Mouse (Mus musculus): ENCODE results near the gene Cers6. TPM values are rescaled to one million over a fixed set of nuclear protein-coding genes. Genes with fewer than 3 reads are reported as not detected.
A peak's percentile ranks its signal among the peaks of the same experiment; 100 is the strongest.

The Cers6 gene
- polyA plus RNA-seq, 1 experiment from 2014 or later: 25.4 TPM

- Histone ChIP-seq H3K9ac (no peak overlapping the region), H3K27ac (ENCODE audit: poor library complexity, severe bottlenecking) (no peak overlapping the region), H3K36me3 (0 out of 2 replicates have a peak, but pooled peaks cover 2% of the 10 kb centered on the region), H3K4me3 (no peak overlapping the region), H3K9me3 (replicated peaks) (peaks cover 3% of the 10 kb centered on the region), H3K27me3 (replicated peaks) (no peaks in the 10 kb centered on the region), H3K4me1 (replicated peaks) (peaks cover 19% of the 10 kb centered on the region), H3K4me2 (no peak overlapping the region)
- WGBS: 76% methylated on average over 2 of the region's 2 CpGs
- no peak for ATAC-seq (ENCODE audit: insufficient number of reproducible peaks, low FRiP score)
These were observed 40.5 kb downstream of the Cers6 start for GRCm38 (mm10) chr2:68901708-68902107.

GRCm38 (mm10) chr2:68902546-68902945 lies 41.3 kb downstream of the Cers6 start:
- ATAC-seq (ENCODE audit: insufficient number of reproducible peaks, low FRiP score): no peak

GRCm38 (mm10) chr2:68906921-68907320 lies 45.7 kb downstream of the Cers6 start:
- Histone ChIP-seq H3K27ac (ENCODE audit: poor library complexity, severe bottlenecking) (no peak overlapping the region), H3K9me3 (replicated peaks) (peaks cover 3% of the 10 kb centered on the region), H3K27me3 (replicated peaks) (no peaks in the 10 kb centered on the region), H3K4me2 (no peak overlapping the region), H3K4me3 (no peak overlapping the region), H3K9ac (no peak overlapping the region), H3K4me1 (replicated peaks) (peaks cover 27% of the 10 kb centered on the region), H3K36me3 (no peaks in the 10 kb centered on the region)
- WGBS: 76% methylated on average over 3 of the region's 3 CpGs
- ATAC-seq (ENCODE audit: insufficient number of reproducible peaks, low FRiP score): no peak

More at GRCm38 (mm10) chr2:68902546-68902945, 41.3 kb downstream of the Cers6 start:
- WGBS: 73% methylated on average over 6 of the region's 6 CpGs
- Histone ChIP-seq H3K27me3 (replicated peaks) (no peaks in the 10 kb centered on the region), H3K36me3 (0 out of 2 replicates have a peak, but pooled peaks cover 2% of the 10 kb centered on the region), H3K9ac (no peak overlapping the region), H3K4me3 (no peak overlapping the region), H3K4me1 (replicated peaks) (peaks cover 17% of the 10 kb centered on the region), H3K27ac (ENCODE audit: poor library complexity, severe bottlenecking) (no peak overlapping the region), H3K4me2 (no peak overlapping the region), H3K9me3 (replicated peaks) (peaks cover 3% of the 10 kb centered on the region)

DNA sequence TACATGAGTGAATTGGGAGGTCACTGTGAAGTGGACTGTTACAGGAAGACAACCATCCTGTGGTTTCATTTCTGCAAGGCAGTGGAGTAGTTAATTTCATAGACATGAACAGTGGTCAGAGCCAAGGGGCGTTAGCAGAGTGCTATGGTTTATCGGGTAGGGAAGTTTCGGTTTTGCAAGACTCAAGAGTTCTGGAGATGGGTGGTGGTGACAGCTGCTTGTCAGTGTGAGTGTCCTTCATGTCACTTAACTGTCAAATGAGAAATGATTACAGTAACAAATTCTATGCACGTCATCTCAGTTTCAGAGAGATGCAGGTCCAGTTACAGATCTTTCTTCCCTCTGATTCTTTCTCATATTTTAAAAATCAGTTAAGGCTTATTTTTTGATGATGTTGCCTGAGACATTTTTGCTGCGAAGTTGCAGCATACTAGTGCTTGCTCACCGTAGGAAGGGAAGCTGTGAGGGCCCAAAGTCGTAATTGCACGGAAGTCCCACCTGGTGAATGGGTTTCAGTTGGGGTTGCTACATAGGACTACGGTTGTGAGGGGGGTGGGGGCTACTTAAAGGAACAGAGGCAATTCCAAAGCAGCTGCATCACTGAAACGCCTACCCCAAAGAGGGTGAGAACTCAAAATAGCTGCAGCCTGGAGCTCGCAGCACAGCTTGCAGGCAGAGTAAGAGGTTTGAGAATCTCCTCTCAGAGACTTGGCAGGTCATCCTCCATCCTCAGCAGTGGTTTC lies 46.7 kb downstream of the Cers6 start:
- Histone ChIP-seq H3K4me3 (peak overlapping the region; percentile 20), H3K4me2 (peak overlapping the region; percentile 62), H3K36me3 (no peaks in the 10 kb centered on the region), H3K27me3 (replicated peaks) (no peaks in the 10 kb centered on the region), H3K27ac (ENCODE audit: poor library complexity, severe bottlenecking) (no peak overlapping the region), H3K4me1 (replicated peaks) (peaks cover 30% of the 10 kb centered on the region), H3K9me3 (replicated peaks) (peaks cover 5% of the 10 kb centered on the region), H3K9ac (no peak overlapping the region)
- ATAC-seq (ENCODE audit: insufficient number of reproducible peaks, low FRiP score): no peak
- WGBS: 44% methylated on average over 11 of the region's 11 CpGs

DNA sequence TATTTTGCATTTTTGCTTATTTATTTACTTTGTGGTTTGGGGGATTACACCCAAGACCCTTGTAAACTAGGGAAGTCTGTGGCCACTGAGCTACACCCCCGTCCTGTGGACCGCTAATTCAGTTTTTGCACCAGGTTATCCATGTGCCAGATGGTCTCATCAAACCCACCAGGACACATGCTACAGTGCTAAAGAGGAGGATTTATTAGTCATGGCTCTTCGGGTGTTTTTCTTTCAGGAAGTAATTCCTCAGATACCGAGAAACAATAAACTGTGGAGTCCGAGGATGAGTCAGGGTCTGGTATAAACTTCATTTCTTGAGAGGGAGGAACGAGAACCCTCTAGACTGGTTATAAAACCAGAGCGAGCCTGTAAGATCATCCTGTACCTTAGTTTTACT lies 49.5 kb downstream of the Cers6 start:
- Histone ChIP-seq H3K9me3 (replicated peaks) (peaks cover 7% of the 10 kb centered on the region), H3K9ac (no peak overlapping the region), H3K4me1 (replicated peaks) (peaks cover 33% of the 10 kb centered on the region), H3K4me2 (no peak overlapping the region), H3K4me3 (no peak overlapping the region), H3K36me3 (no peaks in the 10 kb centered on the region), H3K27me3 (replicated peaks) (no peaks in the 10 kb centered on the region), H3K27ac (ENCODE audit: poor library complexity, severe bottlenecking) (no peak overlapping the region)
- no peak for ATAC-seq (ENCODE audit: insufficient number of reproducible peaks, low FRiP score)
- 68% methylated on average over 7 of the region's 7 CpGs for WGBS

DNA sequence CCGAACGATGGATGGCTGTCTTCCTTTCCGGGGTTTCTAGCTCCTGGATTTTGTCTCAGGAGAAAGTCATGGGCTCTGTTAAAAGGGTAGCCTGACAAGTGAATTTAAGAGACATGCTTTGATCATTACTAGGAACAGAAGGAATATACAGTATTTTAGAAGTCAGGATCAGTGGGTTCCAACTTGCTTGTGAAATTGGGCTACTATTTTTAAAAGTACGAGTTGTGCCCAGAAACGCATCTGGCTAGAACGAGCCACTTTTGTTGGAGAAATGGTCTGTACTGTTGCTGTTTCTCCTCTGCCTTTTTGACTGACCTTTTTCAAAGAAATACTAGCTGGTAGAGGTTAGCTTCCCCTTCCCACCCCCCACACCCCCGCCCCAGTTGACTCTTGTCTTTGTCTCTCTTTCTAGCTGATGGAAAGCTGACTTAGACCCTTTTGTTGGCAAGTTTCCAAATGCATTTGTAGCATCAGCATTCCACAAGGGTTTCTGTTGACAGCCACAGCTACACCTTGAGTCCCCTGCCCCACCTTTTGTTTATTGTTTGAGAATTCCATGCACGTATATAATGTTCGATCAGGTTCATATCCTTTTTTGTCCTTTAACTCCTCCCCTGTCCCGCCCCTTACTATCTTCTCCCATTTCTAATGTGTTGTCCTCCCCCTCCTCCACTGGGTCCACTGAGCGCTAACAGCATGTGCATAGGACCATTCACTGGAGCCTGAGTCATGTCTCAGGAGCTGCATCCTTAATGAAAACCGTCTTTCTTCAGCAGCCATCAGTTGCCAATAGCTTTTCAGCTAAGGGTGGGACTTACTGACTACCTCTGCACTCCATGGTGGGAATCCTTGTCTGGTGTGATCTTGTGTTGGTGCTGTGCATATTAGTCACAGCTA lies 50.6 kb downstream of the Cers6 start:
- WGBS: 75% methylated on average over 12 of the region's 12 CpGs
- Histone ChIP-seq H3K27me3 (replicated peaks) (no peaks in the 10 kb centered on the region), H3K4me1 (replicated peaks) (peaks cover 33% of the 10 kb centered on the region), H3K4me2 (no peak overlapping the region), H3K4me3 (no peak overlapping the region), H3K27ac (ENCODE audit: poor library complexity, severe bottlenecking) (no peak overlapping the region), H3K9me3 (replicated peaks) (0 out of 2 replicates have a peak, but pooled peaks cover 4% of the 10 kb centered on the region), H3K9ac (no peak overlapping the region), H3K36me3 (no peaks in the 10 kb centered on the region)
- ATAC-seq (ENCODE audit: insufficient number of reproducible peaks, low FRiP score): peak; percentile 15; the same call in 1 of the 2 replicates

GRCm38 (mm10) chr2:68915742-68916141 lies 54.5 kb downstream of the Cers6 start:
- Histone ChIP-seq H3K36me3 (no peaks in the 10 kb centered on the region), H3K4me1 (replicated peaks) (peaks cover 16% of the 10 kb centered on the region), H3K9ac (no peak overlapping the region), H3K27ac (ENCODE audit: poor library complexity, severe bottlenecking) (no peak overlapping the region), H3K9me3 (replicated peaks) (0 out of 2 replicates have a peak, but pooled peaks cover 4% of the 10 kb centered on the region), H3K4me3 (no peak overlapping the region), H3K27me3 (replicated peaks) (no peaks in the 10 kb centered on the region), H3K4me2 (no peak overlapping the region)
- ATAC-seq (ENCODE audit: insufficient number of reproducible peaks, low FRiP score): no peak

DNA sequence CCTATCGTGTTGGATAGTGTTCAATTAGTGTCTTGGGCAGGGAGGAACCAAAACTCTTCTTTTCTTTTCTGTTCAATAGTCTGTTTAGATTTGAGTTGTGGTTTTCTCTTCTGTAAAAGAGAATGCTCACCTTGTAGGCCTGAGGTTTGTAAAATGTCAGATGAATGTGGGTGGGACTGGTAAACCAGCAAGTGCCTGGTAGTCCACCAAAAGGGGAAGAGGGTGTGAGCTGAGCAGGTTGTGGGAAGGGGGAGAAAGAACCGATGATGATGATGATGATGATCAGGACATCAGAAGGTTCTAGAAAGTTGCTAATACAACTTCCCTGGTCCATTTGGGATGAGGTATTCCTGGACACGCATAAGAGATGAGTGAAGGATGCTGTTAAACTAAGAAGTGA lies 55.1 kb downstream of the Cers6 start:
- no peaks in the 10 kb centered on the region for H3K36me3 ChIP-seq
- no peak for ATAC-seq (ENCODE audit: insufficient number of reproducible peaks, low FRiP score)
- no peak overlapping the region for H3K27ac ChIP-seq (ENCODE audit: poor library complexity, severe bottlenecking)
- 0 out of 2 replicates have a peak, but pooled peaks cover 4% of the 10 kb centered on the region for H3K9me3 ChIP-seq (replicated peaks)
- no peaks in the 10 kb centered on the region for H3K27me3 ChIP-seq (replicated peaks)
- H3K9ac ChIP-seq: no peak overlapping the region
- H3K4me1 ChIP-seq (replicated peaks): peaks cover 14% of the 10 kb centered on the region
- WGBS: 81% methylated on average over 3 of the region's 3 CpGs
- no peak overlapping the region for H3K4me3 ChIP-seq
- no peak overlapping the region for H3K4me2 ChIP-seq

DNA sequence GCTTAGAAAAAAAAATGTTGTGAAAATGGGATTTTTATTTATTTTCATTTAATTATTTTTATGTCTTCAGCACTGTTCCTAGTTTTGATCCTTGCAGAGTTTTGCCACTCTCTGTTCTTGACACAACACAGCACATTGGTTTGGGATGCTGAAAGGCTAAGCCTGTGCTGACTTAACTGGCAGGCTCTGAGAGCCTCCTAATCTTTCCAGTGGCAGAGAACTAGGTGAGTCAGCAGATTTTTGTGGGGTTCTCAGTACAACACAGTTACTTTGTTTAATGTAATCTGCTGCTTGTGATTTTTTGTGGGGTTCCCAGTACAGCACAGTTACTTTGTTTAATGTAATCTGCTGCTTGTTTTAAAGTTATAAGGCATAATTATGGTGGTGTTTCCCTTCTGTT lies 55.8 kb downstream of the Cers6 start:
- no peak; the same call in 1 of the 2 replicates for ATAC-seq (ENCODE audit: insufficient number of reproducible peaks, low FRiP score)
- no peak overlapping the region for H3K9ac ChIP-seq
- no peaks in the 10 kb centered on the region for H3K36me3 ChIP-seq
- no peak overlapping the region for H3K4me2 ChIP-seq
- H3K27ac ChIP-seq (ENCODE audit: poor library complexity, severe bottlenecking): no peak overlapping the region
- peaks cover 8% of the 10 kb centered on the region for H3K4me1 ChIP-seq (replicated peaks)
- no peaks in the 10 kb centered on the region for H3K27me3 ChIP-seq (replicated peaks)
- H3K9me3 ChIP-seq (replicated peaks): 0 out of 2 replicates have a peak, but pooled peaks cover 4% of the 10 kb centered on the region
- no peak overlapping the region for H3K4me3 ChIP-seq

DNA sequence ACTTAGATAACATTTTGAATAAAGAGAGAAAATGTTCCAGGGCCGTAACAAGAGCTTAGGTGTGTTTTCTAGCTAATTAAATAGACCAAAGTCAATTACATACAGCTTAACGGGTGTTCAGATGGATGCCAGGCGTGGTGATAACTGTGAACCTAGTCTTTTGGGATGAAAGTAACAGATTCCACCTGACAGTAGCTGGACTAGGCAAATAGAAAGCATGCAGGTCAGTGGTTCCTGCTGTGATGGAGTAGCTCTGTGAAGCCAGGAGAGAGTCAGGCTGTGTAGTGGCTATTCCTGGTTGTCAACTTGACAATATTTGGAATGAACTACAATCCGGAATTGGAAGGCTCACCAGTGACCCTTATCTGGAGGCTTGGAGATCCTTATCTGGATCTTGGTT lies 56.3 kb downstream of the Cers6 start:
- Histone ChIP-seq H3K9me3 (replicated peaks) (0 out of 2 replicates have a peak, but pooled peaks cover 4% of the 10 kb centered on the region), H3K4me1 (replicated peaks) (peaks cover 5% of the 10 kb centered on the region), H3K27me3 (replicated peaks) (no peaks in the 10 kb centered on the region), H3K4me2 (no peak overlapping the region), H3K36me3 (no peaks in the 10 kb centered on the region), H3K9ac (no peak overlapping the region), H3K4me3 (no peak overlapping the region), H3K27ac (ENCODE audit: poor library complexity, severe bottlenecking) (no peak overlapping the region)
- ATAC-seq (ENCODE audit: insufficient number of reproducible peaks, low FRiP score): no peak
- 81% methylated on average over 4 of the region's 4 CpGs for WGBS

GRCm38 (mm10) chr2:68924344-68924743 lies 63.1 kb downstream of the Cers6 start:
- Histone ChIP-seq H3K27ac (ENCODE audit: poor library complexity, severe bottlenecking) (no peak overlapping the region), H3K4me1 (replicated peaks) (no peaks in the 10 kb centered on the region), H3K9ac (no peak overlapping the region), H3K9me3 (replicated peaks) (no peaks in the 10 kb centered on the region), H3K27me3 (replicated peaks) (no peaks in the 10 kb centered on the region), H3K4me3 (no peak overlapping the region), H3K4me2 (no peak overlapping the region), H3K36me3 (no peaks in the 10 kb centered on the region)
- ATAC-seq (ENCODE audit: insufficient number of reproducible peaks, low FRiP score): no peak
- whole genome bisulfite sequencing: 79% methylated on average over 9 of the region's 9 CpGs

Data from heart, embryonic 12.5 days (tissue).